Mouse (Mus musculus): ENCODE measurements around the gene Pcbd2. TPM values are rescaled to one million over a fixed set of nuclear protein-coding genes. Genes with fewer than 3 reads are reported as not detected.
A peak's percentile ranks its signal among the peaks of the same experiment; 100 is the strongest.

The Pcbd2 gene
- total RNA-seq, 2 experiments from 2014 or later = 20.9 to 24.0 TPM

GRCm38 (mm10) chr13:55742306-55742705 lies 15.1 kb downstream of the Pcbd2 start:
- intact Hi-C loops (cut with DNase I) = no loop called here
- Histone ChIP-seq H3K4me3 (no peak overlapping the region), H3K27ac (0 out of 2 replicates have a peak overlapping the region, but pooled peaks have one; percentile 40)
- DNase-seq (ENCODE audit: extremely low spot score in 1 of 2, low spot score in 2 of 2) = no peak
- no peak for TF ChIP-seq CTCF (IDR thresholded peaks at IDR 0.05)

GRCm38 (mm10) chr13:55754380-55754779 lies 27.2 kb downstream of the Pcbd2 start:
- no peak for DNase-seq (ENCODE audit: extremely low spot score in 1 of 2, low spot score in 2 of 2)

GRCm38 (mm10) chr13:55756789-55757188 lies 29.6 kb downstream of the Pcbd2 start:
- no peak for TF ChIP-seq CTCF (IDR thresholded peaks at IDR 0.05)
- DNase-seq (ENCODE audit: extremely low spot score in 1 of 2, low spot score in 2 of 2) = no peak
- Histone ChIP-seq H3K27ac (no peak overlapping the region), H3K4me3 (no peak overlapping the region)
- intact Hi-C loops (cut with DNase I) = no loop called here

More at GRCm38 (mm10) chr13:55754380-55754779, 27.2 kb downstream of the Pcbd2 start:
- Histone ChIP-seq H3K27ac (no peak overlapping the region), H3K4me3 (no peak overlapping the region)
- no peak for TF ChIP-seq CTCF (IDR thresholded peaks at IDR 0.05)
- intact Hi-C loops (cut with DNase I) = no loop called here

- H3K27ac ChIP-seq = no peak overlapping the region
- peak; percentile 14 for TF ChIP-seq CTCF (IDR thresholded peaks at IDR 0.05)
- no peak for DNase-seq (ENCODE audit: extremely low spot score in 1 of 2, low spot score in 2 of 2)
- intact Hi-C loops (cut with DNase I) = no loop called here
- H3K4me3 ChIP-seq = no peak overlapping the region
These were observed 30.5 kb downstream of the Pcbd2 start for GRCm38 (mm10) chr13:55757645-55758044.

- H3K27ac ChIP-seq = no peak overlapping the region
- intact Hi-C loops (cut with DNase I) = no loop called here
- no peak overlapping the region for H3K4me3 ChIP-seq
- no peak for TF ChIP-seq CTCF (IDR thresholded peaks at IDR 0.05)
- DNase-seq (ENCODE audit: extremely low spot score in 1 of 2, low spot score in 2 of 2) = no peak
These were observed 33.4 kb downstream of the Pcbd2 start for GRCm38 (mm10) chr13:55760576-55760975.

GRCm38 (mm10) chr13:55761486-55761885 lies 34.3 kb downstream of the Pcbd2 start:
- no peak overlapping the region for H3K27ac ChIP-seq
- H3K4me3 ChIP-seq = no peak overlapping the region
- intact Hi-C loops (cut with DNase I) = no loop called here
- no peak for DNase-seq (ENCODE audit: extremely low spot score in 1 of 2, low spot score in 2 of 2)
- no peak for TF ChIP-seq CTCF (IDR thresholded peaks at IDR 0.05)

- no peak overlapping the region for H3K27ac ChIP-seq
- TF ChIP-seq CTCF (IDR thresholded peaks at IDR 0.05) = no peak
- no peak overlapping the region for H3K4me3 ChIP-seq
- no peak for DNase-seq (ENCODE audit: extremely low spot score in 1 of 2, low spot score in 2 of 2)
- intact Hi-C loops (cut with DNase I) = no loop called here
These were observed 47.2 kb downstream of the Pcbd2 start for GRCm38 (mm10) chr13:55774352-55774751.

GRCm38 (mm10) chr13:55775056-55775455 lies 47.9 kb downstream of the Pcbd2 start:
- no peak overlapping the region for H3K27ac ChIP-seq
- no peak for DNase-seq (ENCODE audit: extremely low spot score in 1 of 2, low spot score in 2 of 2)
- H3K4me3 ChIP-seq = no peak overlapping the region
- intact Hi-C loops (cut with DNase I) = no loop called here
- TF ChIP-seq CTCF (IDR thresholded peaks at IDR 0.05) = no peak

- no peak for TF ChIP-seq CTCF (IDR thresholded peaks at IDR 0.05)
- DNase-seq (ENCODE audit: extremely low spot score in 1 of 2, low spot score in 2 of 2) = no peak
- intact Hi-C loops (cut with DNase I) = no loop called here
- Histone ChIP-seq H3K27ac (no peak within 1 kb of the TSS), H3K4me3 (no peak within 1 kb of the TSS)
These were observed 57.1 kb downstream of the Pcbd2 start, which contains the start of gene Catsper3 for GRCm38 (mm10) chr13:55784268-55784667. Catsper3 (plus strand) TSS chr13:55784568.

- intact Hi-C loops (cut with DNase I) = no loop called here
- DNase-seq (ENCODE audit: extremely low spot score in 1 of 2, low spot score in 2 of 2) = no peak
- no peak overlapping the region for H3K27ac ChIP-seq
- TF ChIP-seq CTCF (IDR thresholded peaks at IDR 0.05) = no peak
- H3K4me3 ChIP-seq = no peak overlapping the region
These were observed 59.0 kb downstream of the Pcbd2 start for GRCm38 (mm10) chr13:55786120-55786519.

GRCm38 (mm10) chr13:55801246-55801645 lies 74.1 kb downstream of the Pcbd2 start:
- intact Hi-C loops (cut with DNase I) = no loop called here
- Histone ChIP-seq H3K4me3 (no peak overlapping the region), H3K27ac (no peak overlapping the region)
- TF ChIP-seq CTCF (IDR thresholded peaks at IDR 0.05) = no peak
- DNase-seq (ENCODE audit: extremely low spot score in 1 of 2, low spot score in 2 of 2) = no peak

GRCm38 (mm10) chr13:55803973-55804372 lies 76.8 kb downstream of the Pcbd2 start:
- Histone ChIP-seq H3K4me3 (no peak overlapping the region), H3K27ac (no peak overlapping the region)
- intact Hi-C loops (cut with DNase I) = no loop called here
- no peak for DNase-seq (ENCODE audit: extremely low spot score in 1 of 2, low spot score in 2 of 2)
- TF ChIP-seq CTCF (IDR thresholded peaks at IDR 0.05) = no peak

GRCm38 (mm10) chr13:55809041-55809623 lies 82.0 kb downstream of the Pcbd2 start:
- DNase-seq (ENCODE audit: extremely low spot score in 1 of 2, low spot score in 2 of 2) = no peak
- TF ChIP-seq CTCF (IDR thresholded peaks at IDR 0.05) = no peak; the same call in none of the 2 replicates
- intact Hi-C loops (cut with DNase I) = no loop called here
- no peak overlapping the region for H3K4me3 ChIP-seq
- H3K27ac ChIP-seq = no peak overlapping the region

Measured in left cerebral cortex, adult 2 months (tissue).